Mouse (Mus musculus) thymus, postnatal 25 days (tissue): ENCODE measurements around the gene Cps1.

Source experiments
- DNase-seq: peaks from one replicate; pipeline ENCODE4 v3.0.0; 2022

The Cps1 gene

GRCm38 (mm10) chr1:67122797-67123196, at the start of gene Cps1:
Gene Cps1 (plus strand): TSS chr1:67123026.
- DNase-seq, result no peak

- DNase-seq, result no peak
Observed at GRCm38 (mm10) chr1:67077739-67078138, 45.1 kb upstream of the Cps1 start.

GRCm38 (mm10) chr1:67078666-67079065, 44.2 kb upstream of the Cps1 start:
- no peak for DNase-seq

GRCm38 (mm10) chr1:67079146-67079545, 43.7 kb upstream of the Cps1 start:
- DNase-seq, result no peak

- no peak for DNase-seq
Observed at GRCm38 (mm10) chr1:67092473-67092872, 30.4 kb upstream of the Cps1 start.

- no peak for DNase-seq
Observed at GRCm38 (mm10) chr1:67099215-67099614, 23.6 kb upstream of the Cps1 start.

GRCm38 (mm10) chr1:67103476-67104248, 19.2 kb upstream of the Cps1 start:
- DNase-seq, result no peak

GRCm38 (mm10) chr1:67111621-67112298, 11.1 kb upstream of the Cps1 start:
- no peak for DNase-seq

- DNase-seq, result no peak
Observed at GRCm38 (mm10) chr1:67113343-67114030, 9.3 kb upstream of the Cps1 start.

GRCm38 (mm10) chr1:67116571-67116970, 6.3 kb upstream of the Cps1 start:
- DNase-seq, result no peak

- DNase-seq, result no peak
Observed at GRCm38 (mm10) chr1:67117778-67118177, 5.0 kb upstream of the Cps1 start.

GRCm38 (mm10) chr1:67125433-67125832, 2.6 kb downstream of the Cps1 start:
- no peak for DNase-seq

GRCm38 (mm10) chr1:67143939-67144338, 21.1 kb downstream of the Cps1 start:
- DNase-seq, result no peak

GRCm38 (mm10) chr1:67151246-67151645, 28.4 kb downstream of the Cps1 start:
- DNase-seq, result no peak

GRCm38 (mm10) chr1:67167283-67167682, 44.5 kb downstream of the Cps1 start:
- no peak for DNase-seq

- peak; percentile 15 for DNase-seq
Observed at GRCm38 (mm10) chr1:67181165-67181564, 58.3 kb downstream of the Cps1 start.

GRCm38 (mm10) chr1:67182201-67182600, 59.4 kb downstream of the Cps1 start:
- no peak for DNase-seq

- no peak for DNase-seq
Observed at GRCm38 (mm10) chr1:67183532-67183931, 60.7 kb downstream of the Cps1 start.

GRCm38 (mm10) chr1:67184134-67184533, 61.3 kb downstream of the Cps1 start:
- no peak for DNase-seq

- DNase-seq, result no peak
Observed at GRCm38 (mm10) chr1:67197335-67197734, 74.5 kb downstream of the Cps1 start.

- no peak for DNase-seq
Observed at GRCm38 (mm10) chr1:67218339-67218944, 95.6 kb downstream of the Cps1 start.

GRCm38 (mm10) chr1:67223666-67224065, 100.8 kb downstream of the Cps1 start:
- DNase-seq, result no peak

GRCm38 (mm10) chr1:67234861-67235260, 112.0 kb downstream of the Cps1 start:
- DNase-seq, result no peak
